Mouse (Mus musculus): Measurements from ENCODE around the gene Atf6b.
A peak's percentile ranks its signal among the peaks of the same experiment; 100 is the strongest.

Gene Atf6b

GRCm38 (mm10) chr17:34627093-34627942, 19.6 kb upstream of the Atf6b start:
- peak; percentile 78 for DNase-seq (ENCODE audit: low read depth, low spot score)

- no peak for DNase-seq (ENCODE audit: low read depth, low spot score)
Measured at GRCm38 (mm10) chr17:34627943-34628643, 18.9 kb upstream of the Atf6b start, which contains the start of gene Ppt2. TSS of gene Ppt2 (minus strand) at chr17:34628510.

- no peak for DNase-seq (ENCODE audit: low read depth, low spot score)
Measured at GRCm38 (mm10) chr17:34628644-34628967, 18.3 kb upstream of the Atf6b start.

GRCm38 (mm10) chr17:34629221-34629751, 17.7 kb upstream of the Atf6b start, which contains the start of gene Prrt1:
TSS of gene Prrt1 (plus strand) at chr17:34629533.
- no peak for DNase-seq (ENCODE audit: low read depth, low spot score)

GRCm38 (mm10) chr17:34629796-34630603, 16.9 kb upstream of the Atf6b start:
- DNase-seq (ENCODE audit: low read depth, low spot score) = no peak

- no peak for DNase-seq (ENCODE audit: low read depth, low spot score)
Measured at GRCm38 (mm10) chr17:34630761-34631301, 16.1 kb upstream of the Atf6b start.

- DNase-seq (ENCODE audit: low read depth, low spot score) = no peak
Measured at GRCm38 (mm10) chr17:34631647-34632046, 15.3 kb upstream of the Atf6b start.

GRCm38 (mm10) chr17:34632261-34632691, 14.7 kb upstream of the Atf6b start:
- DNase-seq (ENCODE audit: low read depth, low spot score) = no peak

- DNase-seq (ENCODE audit: low read depth, low spot score) = no peak
Measured at GRCm38 (mm10) chr17:34635671-34636070, 11.3 kb upstream of the Atf6b start.

GRCm38 (mm10) chr17:34637459-34637858, 9.5 kb upstream of the Atf6b start:
- DNase-seq (ENCODE audit: low read depth, low spot score) = no peak

GRCm38 (mm10) chr17:34639461-34640255, 7.3 kb upstream of the Atf6b start:
- no peak for DNase-seq (ENCODE audit: low read depth, low spot score)

GRCm38 (mm10) chr17:34640778-34641601, 6.0 kb upstream of the Atf6b start:
- DNase-seq (ENCODE audit: low read depth, low spot score) = no peak

GRCm38 (mm10) chr17:34641945-34642344, 5.0 kb upstream of the Atf6b start:
- DNase-seq (ENCODE audit: low read depth, low spot score) = no peak

- no peak for DNase-seq (ENCODE audit: low read depth, low spot score)
Measured at GRCm38 (mm10) chr17:34643379-34643778, 3.6 kb upstream of the Atf6b start.

- DNase-seq (ENCODE audit: low read depth, low spot score) = no peak
Measured at GRCm38 (mm10) chr17:34643944-34644343, 3.0 kb upstream of the Atf6b start.

GRCm38 (mm10) chr17:34644608-34645007, 2.3 kb upstream of the Atf6b start, which contains the start of gene Fkbpl:
TSS of gene Fkbpl (plus strand) at chr17:34644764.
- DNase-seq (ENCODE audit: low read depth, low spot score) = peak; percentile 95

GRCm38 (mm10) chr17:34645256-34645829, 1.6 kb upstream of the Atf6b start:
- no peak for DNase-seq (ENCODE audit: low read depth, low spot score)

GRCm38 (mm10) chr17:34645831-34646511, 975 bp upstream of the Atf6b start:
- no peak for DNase-seq (ENCODE audit: low read depth, low spot score)
